Comparison of ENCODE assay signal across 18 mouse cellular contexts in the genomic region with DNA sequence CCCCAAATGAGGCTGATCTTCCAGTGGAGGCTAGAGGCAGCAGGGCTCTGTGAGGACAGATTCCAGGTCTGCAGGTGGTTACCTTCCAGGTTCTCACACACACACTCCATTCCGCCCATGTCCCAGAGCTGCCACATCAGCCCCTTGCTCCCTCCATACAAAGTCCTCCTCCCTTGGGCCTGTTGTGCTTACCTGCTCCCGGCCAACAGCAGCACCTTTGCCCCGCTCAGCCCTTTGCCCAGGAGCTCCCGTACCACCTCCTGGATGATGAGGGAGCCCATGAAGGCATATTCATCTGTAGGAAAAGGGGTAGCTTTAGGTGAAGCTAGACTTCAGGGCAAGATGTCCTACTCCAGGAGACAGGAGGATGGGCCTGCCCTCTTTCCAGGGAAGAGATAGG. TPM values are rescaled to one million over a fixed set of nuclear protein-coding genes. Genes with fewer than 3 reads are reported as not detected.
"Had no signal": no experiment of that assay in that cellular context is flagged by ENCODE, and none has a peak within 500 bp of the region (broad histone marks: within the 10 kb centered on the region; RNA-seq: fewer than 3 reads in every experiment).

No protein-coding gene starts in this region.

- H3K9ac ChIP-seq: limb, embryonic 13.5 days; liver, embryonic 14.5 days; liver, postnatal 0 days; lung, embryonic 14.5 days had no signal

- ATAC-seq: hindbrain, postnatal 0 days; inflammation-experienced regulatory T-cells, adult 6 months; intestine, embryonic 16.5 days; liver, postnatal 0 days; lung, postnatal 0 days had no signal

- H3K36me3 ChIP-seq: limb, embryonic 10.5 days; limb, embryonic 13.5 days had no signal

- DNase-seq: liver, postnatal 0 days; lung, embryonic 14.5 days; midbrain, embryonic 14.5 days; thymus, adult 2 months; thymus, postnatal 25 days had no signal

- H3K27ac ChIP-seq: hindbrain, postnatal 0 days; limb, embryonic 10.5 days; limb, embryonic 13.5 days; liver, embryonic 14.5 days; macrophage; stomach, postnatal 0 days had no signal

- H3K4me2 ChIP-seq: limb, embryonic 13.5 days; liver, embryonic 11.5 days; lung, embryonic 14.5 days had no signal

- H3K4me3 ChIP-seq: limb, embryonic 10.5 days; limb, embryonic 13.5 days had no signal

- H3K9me3 ChIP-seq: limb, embryonic 10.5 days; limb, embryonic 13.5 days had no signal

RNA-seq across cellular contexts. Expression of gene Notum, which starts 3.7 kb away (rescaled TPM):
- total RNA-seq: megakaryocyte, adult 5-6 weeks had no signal
- polyA plus RNA-seq: inflammation-experienced regulatory T-cells, adult 6 months; macrophage had no signal

RNA-seq across cellular contexts. Expression of gene Myadml2, which starts 9.3 kb away (rescaled TPM):
- total RNA-seq: megakaryocyte, adult 5-6 weeks had no signal
- polyA plus RNA-seq: inflammation-experienced regulatory T-cells, adult 6 months; intestine, embryonic 16.5 days; limb, embryonic 10.5 days; lung, embryonic 14.5 days; lung, postnatal 0 days; macrophage; neural tube, embryonic 11.5 days; stomach, embryonic 14.5 days; stomach, postnatal 0 days had no signal

RNA-seq across cellular contexts. Expression of gene Pycr1, which starts 13.7 kb away (rescaled TPM):
- polyA plus RNA-seq: macrophage had no signal
